Mouse (Mus musculus) heart, adult 2 months (tissue): ENCODE measurements around the gene Ctnna3. TPM values are rescaled to one million over a fixed set of nuclear protein-coding genes. Genes with fewer than 3 reads are reported as not detected.

ENCODE experiments used
- DNase-seq, 2 experiments: peaks; one replicate each; pipeline ENCODE4 v3.0.0; 2021
- H3K27ac ChIP-seq: fragments of 200-600 bp; 2 replicates; pipeline ENCODE4 v1.8.1; 2022
- H3K27me3 ChIP-seq: fragments of 200-500 bp; 2 replicates; pipeline ENCODE4 v1.6.1; 2012; ENCODE audit warnings: mild to moderate bottlenecking, low read length, inconsistent platforms, mixed read lengths; ENCODE audit not compliant: control insufficient read depth, insufficient read depth
- H3K36me3 ChIP-seq: fragments of 200-500 bp; 2 replicates; pipeline ENCODE4 v1.6.1; 2012; ENCODE audit warnings: low read length, inconsistent platforms; ENCODE audit not compliant: control insufficient read depth, insufficient read depth
- H3K4me1 ChIP-seq: fragments of 200-500 bp; 2 replicates; pipeline ENCODE4 v1.6.1; 2011; ENCODE audit warnings: low read length; ENCODE audit not compliant: control insufficient read depth, insufficient read depth
- H3K4me3 ChIP-seq: fragments of 200-600 bp; 2 replicates; pipeline ENCODE4 v1.8.1; 2022
- H3K79me2 ChIP-seq: fragments of 200-500 bp; replicated peaks from 2 replicates; pipeline ENCODE4 v1.6.1; 2012; ENCODE audit warnings: mild to moderate bottlenecking, inconsistent platforms, low read length, moderate library complexity, mixed read lengths; ENCODE audit not compliant: control insufficient read depth, insufficient read depth
- H3K9ac ChIP-seq: fragments of 200-500 bp; 2 replicates; pipeline ENCODE4 v1.6.1; 2012; ENCODE audit warnings: low read depth, mild to moderate bottlenecking, control low read depth, inconsistent platforms, low read length, mixed read lengths
- CTCF ChIP-seq: fragments of 200-600 bp; IDR thresholded peaks from 2 replicates; pipeline ENCODE4 v1.8.1; 2022; ENCODE audit warnings: antibody characterized with exemption, mild to moderate bottlenecking, moderate library complexity
- EP300 ChIP-seq: fragments of 200-500 bp; IDR thresholded peaks from 2 replicates; pipeline ENCODE4 v1.6.1; 2011; ENCODE audit warnings: low read depth, low read length, control low read depth; ENCODE audit not compliant: insufficient read depth
- POLR2A ChIP-seq: fragments of 200-500 bp; IDR thresholded peaks from 2 replicates; pipeline ENCODE4 v1.6.1; 2011; ENCODE audit warnings: mild to moderate bottlenecking, low read depth, low read length, control low read depth; ENCODE audit not compliant: insufficient read depth
- WGBS: fragments of 180-500 bp; shearing (Covaris S2); methylation state at CpG from one replicate; pipeline ENCODE4 v1.1.7; 2018; 5-methylcytosine and 5-hydroxymethylcytosine counted together
- intact Hi-C: fragments of 180-260 bp; cut with DNase I; formaldehyde crosslinking; loops from one replicate; pipeline ENCODE4 v1.15.1; 2025
- polyA plus RNA-seq: library from polyadenylated mRNA; depleted of rRNA; stranded (reverse); fragments of >200 nt; gene quantifications from 2 replicates; pipeline ENCODE4 v1.2.3, GENCODE M21; 2012
- total RNA-seq, 2 experiments: library from RNA; stranded (reverse); gene quantifications; 2 replicates each; pipeline ENCODE4 v1.2.3; 2021

The Ctnna3 gene
- total and polyA plus RNA-seq, 3 experiments: 6.4 to 54.6 (median 46.9) TPM

GRCm38 (mm10) chr10:63954308-63954930, 524.5 kb downstream of the Ctnna3 start:
- Histone ChIP-seq H3K36me3 (peaks cover 3% of the 10 kb centered on the region), H3K27me3 (no peaks in the 10 kb centered on the region), H3K4me3 (no peak overlapping the region), H3K27ac (peak overlapping the region; percentile 49), H3K9ac (no peak overlapping the region), H3K79me2 (no peaks in the 10 kb centered on the region), H3K4me1 (peaks cover 6% of the 10 kb centered on the region)
- intact Hi-C loops: loop anchor here (10.0 kb wide), 1 partner anchor 70 kb away; no protein-coding TSS in a partner anchor
- TF ChIP-seq CTCF (no peak), EP300 (peak; percentile 47; the same call in 1 of the 2 replicates)
- 12% methylated on average over 6 of the region's 7 CpGs for WGBS
- peak; percentile 59 to 73 for DNase-seq

DNA sequence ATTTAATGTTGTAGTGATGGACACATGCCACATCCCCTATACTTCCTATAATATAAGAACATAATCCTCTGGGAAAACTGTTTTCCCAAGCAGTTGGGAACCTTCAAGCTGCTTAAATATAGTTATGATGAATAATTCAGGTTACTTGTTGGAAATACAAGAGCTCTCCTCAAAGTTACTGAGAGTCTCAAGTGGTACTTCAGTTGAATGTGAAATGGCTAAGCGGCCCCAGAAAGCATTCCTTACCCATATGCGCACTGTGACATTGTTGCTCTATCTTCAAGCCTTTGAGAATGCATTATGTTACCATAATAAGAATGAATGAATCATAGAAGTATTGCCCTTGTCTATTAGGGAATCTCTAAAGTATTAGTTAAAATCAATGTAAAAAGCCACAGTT, 542.4 kb downstream of the Ctnna3 start:
- Histone ChIP-seq H3K79me2 (no peaks in the 10 kb centered on the region), H3K4me3 (no peak overlapping the region), H3K9ac (no peak overlapping the region), H3K4me1 (no peaks in the 10 kb centered on the region; the same call in 1 of the 2 replicates), H3K27me3 (no peaks in the 10 kb centered on the region), H3K36me3 (no peaks in the 10 kb centered on the region), H3K27ac (no peak overlapping the region)
- 92% methylated on average over 2 of the region's 2 CpGs for WGBS
- no peak for DNase-seq
- TF ChIP-seq EP300: no peak
- TF ChIP-seq CTCF: no peak
- no peak for TF ChIP-seq POLR2A
- intact Hi-C loops: no loop called here

- no peaks in the 10 kb centered on the region for H3K27me3 ChIP-seq
- TF ChIP-seq POLR2A: no peak
- TF ChIP-seq EP300: no peak
- no peak for TF ChIP-seq CTCF
- intact Hi-C loops: no loop called here
- H3K4me1 ChIP-seq: no peaks in the 10 kb centered on the region; the same call in 1 of the 2 replicates
- 47% methylated on average over 11 of the region's 11 CpGs for WGBS
- H3K36me3 ChIP-seq: no peaks in the 10 kb centered on the region
- H3K9ac ChIP-seq: no peak overlapping the region
- no peaks in the 10 kb centered on the region for H3K79me2 ChIP-seq
- no peak overlapping the region for H3K4me3 ChIP-seq
- H3K27ac ChIP-seq: no peak overlapping the region
- DNase-seq: no peak
Observed at GRCm38 (mm10) chr10:63978101-63978500, 548.2 kb downstream of the Ctnna3 start.

- Histone ChIP-seq H3K4me1 (no peaks in the 10 kb centered on the region; the same call in 1 of the 2 replicates), H3K9ac (no peak overlapping the region), H3K27ac (no peak overlapping the region), H3K27me3 (no peaks in the 10 kb centered on the region), H3K79me2 (no peaks in the 10 kb centered on the region), H3K4me3 (no peak overlapping the region), H3K36me3 (no peaks in the 10 kb centered on the region)
- no peak for DNase-seq
- no peak for TF ChIP-seq POLR2A
- no peak for TF ChIP-seq CTCF
- TF ChIP-seq EP300: no peak
- intact Hi-C loops: no loop called here
- WGBS: 42% methylated on average over 3 of the region's 3 CpGs
Observed at GRCm38 (mm10) chr10:63978535-63978934, 548.6 kb downstream of the Ctnna3 start.

DNA sequence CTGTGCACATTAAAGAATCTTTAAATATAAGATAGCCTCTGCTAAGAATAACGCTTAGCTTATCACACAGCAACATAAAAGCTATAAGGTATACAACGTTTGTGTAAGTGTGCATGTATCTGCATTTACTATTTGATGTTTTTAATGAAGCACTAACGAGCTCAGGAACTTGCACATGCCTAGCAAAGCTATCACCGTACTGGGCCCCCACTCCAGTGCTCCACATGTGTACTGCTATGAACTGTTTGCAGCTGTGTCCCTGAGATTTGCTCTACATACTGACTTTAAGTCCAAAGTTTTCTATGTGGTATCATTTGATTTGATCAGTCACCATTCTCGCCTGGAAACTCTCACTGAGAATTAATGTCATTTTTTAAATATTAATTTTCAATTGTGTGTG, 549.1 kb downstream of the Ctnna3 start:
- Histone ChIP-seq H3K79me2 (no peaks in the 10 kb centered on the region), H3K27ac (no peak overlapping the region), H3K36me3 (no peaks in the 10 kb centered on the region), H3K4me3 (no peak overlapping the region), H3K4me1 (no peaks in the 10 kb centered on the region; the same call in 1 of the 2 replicates), H3K9ac (no peak overlapping the region), H3K27me3 (no peaks in the 10 kb centered on the region)
- TF ChIP-seq EP300 (no peak), POLR2A (no peak), CTCF (no peak)
- intact Hi-C loops: no loop called here
- 83% methylated on average over 5 of the region's 5 CpGs for WGBS
- DNase-seq: no peak

GRCm38 (mm10) chr10:63979410-63979809, 549.5 kb downstream of the Ctnna3 start:
- intact Hi-C loops: no loop called here
- 91% methylated on average over 2 of the region's 2 CpGs for WGBS

More at GRCm38 (mm10) chr10:63979410-63979809, 549.5 kb downstream of the Ctnna3 start:
- no peak for DNase-seq
- no peaks in the 10 kb centered on the region for H3K79me2 ChIP-seq
- no peak for TF ChIP-seq CTCF
- TF ChIP-seq EP300: no peak
- no peak for TF ChIP-seq POLR2A
- no peak overlapping the region for H3K9ac ChIP-seq
- no peaks in the 10 kb centered on the region for H3K27me3 ChIP-seq
- H3K4me3 ChIP-seq: no peak overlapping the region
- H3K4me1 ChIP-seq: no peaks in the 10 kb centered on the region; the same call in 1 of the 2 replicates
- no peak overlapping the region for H3K27ac ChIP-seq
- H3K36me3 ChIP-seq: no peaks in the 10 kb centered on the region
